Mouse (Mus musculus): Measurements from ENCODE around the gene Otub2.

DNA sequence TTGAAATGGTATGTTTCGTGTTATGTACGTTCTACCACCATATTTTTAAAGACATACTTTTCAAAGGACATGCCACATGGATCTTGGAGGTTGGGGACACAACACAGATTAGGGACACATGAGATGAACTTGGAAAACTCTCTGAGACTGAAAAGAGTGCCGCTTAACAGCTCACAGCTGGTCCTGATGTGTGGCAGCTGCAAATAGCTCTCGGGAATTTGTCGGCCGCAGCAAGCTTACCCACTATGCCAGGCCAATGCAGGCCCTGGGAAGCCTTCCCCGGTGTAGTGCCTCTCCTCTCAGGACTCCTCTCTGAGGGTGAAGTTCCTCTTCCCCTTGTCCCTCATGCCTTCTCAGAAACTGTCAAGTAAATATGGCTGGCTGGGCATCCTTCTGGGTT is 8.3 kb downstream of the Otub2 start:
- TF ChIP-seq EP300 (IDR thresholded peaks at IDR 0.05; ENCODE audit: low read depth) (no peak), CTCF (IDR thresholded peaks at IDR 0.05; ENCODE audit: low read depth) (no peak)

Measured in heart, postnatal 0 days (tissue).